Mouse (Mus musculus): ENCODE results near the gene Ormdl2. TPM values are rescaled to one million over a fixed set of nuclear protein-coding genes. Genes with fewer than 3 reads are reported as not detected.
A peak's percentile ranks its signal among the peaks of the same experiment; 100 is the strongest.
"Not testable (repeated sequence)": the region's sequence is repeated elsewhere in the genome, so short reads cannot be mapped to it uniquely, and the experiment has no call there.

Ormdl2 gene
- total RNA-seq (2015; ENCODE audit: low replicate concordance) (32.7 and 45.4 TPM in 2 replicates), total RNA-seq (2017; ENCODE audit: low replicate concordance) (23.9 and 91.4 TPM in 2 replicates)

- peak; percentile 98 for ATAC-seq (replicated peaks; ENCODE audit: low FRiP score, poor library complexity, severe bottlenecking)
These were observed at the start of gene Ormdl2 for GRCm38 (mm10) chr10:128821358-128822056. TSS of gene Ormdl2 (minus strand) at chr10:128821645.

GRCm38 (mm10) chr10:128870341-128870740 is 48.9 kb upstream of the Ormdl2 start:
- ATAC-seq (replicated peaks; ENCODE audit: low FRiP score, poor library complexity, severe bottlenecking): no peak

- ATAC-seq (replicated peaks; ENCODE audit: low FRiP score, poor library complexity, severe bottlenecking): no peak
These were observed 45.1 kb upstream of the Ormdl2 start for GRCm38 (mm10) chr10:128866518-128866917.

GRCm38 (mm10) chr10:128866042-128866441 is 44.6 kb upstream of the Ormdl2 start:
- ATAC-seq (replicated peaks; ENCODE audit: low FRiP score, poor library complexity, severe bottlenecking): no peak

GRCm38 (mm10) chr10:128861176-128861575 is 39.7 kb upstream of the Ormdl2 start:
- ATAC-seq (replicated peaks; ENCODE audit: low FRiP score, poor library complexity, severe bottlenecking): no peak

GRCm38 (mm10) chr10:128850339-128850738 is 28.9 kb upstream of the Ormdl2 start:
- no peak for ATAC-seq (replicated peaks; ENCODE audit: low FRiP score, poor library complexity, severe bottlenecking)

- ATAC-seq (replicated peaks; ENCODE audit: low FRiP score, poor library complexity, severe bottlenecking): no peak
These were observed 27.0 kb upstream of the Ormdl2 start for GRCm38 (mm10) chr10:128848426-128848825.

GRCm38 (mm10) chr10:128846664-128847063 is 25.2 kb upstream of the Ormdl2 start:
- ATAC-seq (replicated peaks; ENCODE audit: low FRiP score, poor library complexity, severe bottlenecking): no peak

GRCm38 (mm10) chr10:128845516-128845915 is 24.1 kb upstream of the Ormdl2 start:
- ATAC-seq (replicated peaks; ENCODE audit: low FRiP score, poor library complexity, severe bottlenecking): no peak

GRCm38 (mm10) chr10:128843260-128843659 is 21.8 kb upstream of the Ormdl2 start:
- no peak for ATAC-seq (replicated peaks; ENCODE audit: low FRiP score, poor library complexity, severe bottlenecking)

- ATAC-seq (replicated peaks; ENCODE audit: low FRiP score, poor library complexity, severe bottlenecking): no peak; the same call in 1 of the 2 replicates
These were observed 19.2 kb upstream of the Ormdl2 start for GRCm38 (mm10) chr10:128840612-128841011.

GRCm38 (mm10) chr10:128839434-128839833 is 18.0 kb upstream of the Ormdl2 start:
- ATAC-seq (replicated peaks; ENCODE audit: low FRiP score, poor library complexity, severe bottlenecking): no peak

- ATAC-seq (replicated peaks; ENCODE audit: low FRiP score, poor library complexity, severe bottlenecking): no peak
These were observed 16.0 kb upstream of the Ormdl2 start for GRCm38 (mm10) chr10:128837400-128837799.

GRCm38 (mm10) chr10:128823821-128824220 is 2.4 kb upstream of the Ormdl2 start:
- ATAC-seq (replicated peaks; ENCODE audit: low FRiP score, poor library complexity, severe bottlenecking): no peak

GRCm38 (mm10) chr10:128823087-128823486 is 1.6 kb upstream of the Ormdl2 start:
- not testable (repeated sequence) for ATAC-seq (replicated peaks; ENCODE audit: low FRiP score, poor library complexity, severe bottlenecking)

GRCm38 (mm10) chr10:128822135-128822534 is 690 bp upstream of the Ormdl2 start:
- no peak for ATAC-seq (replicated peaks; ENCODE audit: low FRiP score, poor library complexity, severe bottlenecking)

- no peak for ATAC-seq (replicated peaks; ENCODE audit: low FRiP score, poor library complexity, severe bottlenecking)
These were observed 1.2 kb downstream of the Ormdl2 start for GRCm38 (mm10) chr10:128820217-128820616.

- no peak for ATAC-seq (replicated peaks; ENCODE audit: low FRiP score, poor library complexity, severe bottlenecking)
These were observed 4.4 kb downstream of the Ormdl2 start, which contains the start of gene Sarnp for GRCm38 (mm10) chr10:128817033-128817432. TSS of gene Sarnp (plus strand) at chr10:128817333.

GRCm38 (mm10) chr10:128807018-128807417 is 14.4 kb downstream of the Ormdl2 start:
- no peak for ATAC-seq (replicated peaks; ENCODE audit: low FRiP score, poor library complexity, severe bottlenecking)

GRCm38 (mm10) chr10:128806086-128806485 is 15.4 kb downstream of the Ormdl2 start:
- no peak for ATAC-seq (replicated peaks; ENCODE audit: low FRiP score, poor library complexity, severe bottlenecking)

GRCm38 (mm10) chr10:128805092-128806000 is 16.1 kb downstream of the Ormdl2 start:
- peak; percentile 93 for ATAC-seq (replicated peaks; ENCODE audit: low FRiP score, poor library complexity, severe bottlenecking)
